8 mouse cellular contexts compared by ENCODE assay signal in genomic region chr14:41013143-41013542, GRCm38 (mm10). TPM values are rescaled to one million over a fixed set of nuclear protein-coding genes. Genes with fewer than 3 reads are reported as not detected.
DNase-seq lines count a peak whose midpoint lies in the region; ATAC-seq lines count a peak whose summit lies in the region.

No protein-coding gene starts in this region.

- ATAC-seq in lung, embryonic 16.5 days (ENCODE audit: low read depth), result no peak
- no peak for ATAC-seq in limb, embryonic 12.5 days (ENCODE audit: insufficient number of reproducible peaks, insufficient read depth, low FRiP score, low TSS enrichment, low read depth)
- ATAC-seq in neural tube, embryonic 15.5 days (ENCODE audit: low FRiP score), result no peak; the same call in 1 of the 2 replicates

- peaks cover 23% of the 10 kb centered on the region for H3K4me1 ChIP-seq in lung, embryonic 16.5 days (replicated peaks; ENCODE audit: control insufficient read depth, insufficient read depth, low read length)
- peaks cover 70% of the 10 kb centered on the region for H3K4me1 ChIP-seq in erythroblast, embryonic 14.5 days (ENCODE audit: control insufficient read depth)
- H3K4me1 ChIP-seq in limb, embryonic 12.5 days (replicated peaks), result peaks cover 9% of the 10 kb centered on the region; the same call in 1 of the 2 replicates
- H3K4me1 ChIP-seq in neural tube, embryonic 15.5 days, result peaks cover 19% of the 10 kb centered on the region

- H3K36me3 ChIP-seq in lung, embryonic 16.5 days (ENCODE audit: control insufficient read depth, insufficient read depth, low read length), result no peaks in the 10 kb centered on the region
- peaks cover 10% of the 10 kb centered on the region for H3K36me3 ChIP-seq in erythroblast, embryonic 14.5 days (ENCODE audit: control insufficient read depth)
- no peaks in the 10 kb centered on the region for H3K36me3 ChIP-seq in limb, embryonic 12.5 days
- H3K36me3 ChIP-seq in neural tube, embryonic 15.5 days, result no peaks in the 10 kb centered on the region

- no peak overlapping the region for H3K27ac ChIP-seq in lung, embryonic 16.5 days (ENCODE audit: low read length)
- H3K27ac ChIP-seq in limb, embryonic 12.5 days, result no peak overlapping the region
- peak overlapping the region; percentile 89 for H3K27ac ChIP-seq in neural tube, embryonic 15.5 days (replicated peaks)

- DNase-seq in lung, postnatal 4 days, result no peak
- DNase-seq in spleen, postnatal 14 days (ENCODE audit: low spot score in 2 of 2), result no peak
- DNase-seq in right cerebral cortex, postnatal 14 days, result no peak
- no peak for DNase-seq in adrenal gland, postnatal 14 days

- H3K4me3 ChIP-seq in lung, embryonic 16.5 days (ENCODE audit: low read length), result peak overlapping the region; percentile 66
- H3K4me3 ChIP-seq in erythroblast, embryonic 14.5 days (replicated peaks), result peak overlapping the region; percentile 69
- H3K4me3 ChIP-seq in limb, embryonic 12.5 days (replicated peaks), result peak overlapping the region; percentile 56
- H3K4me3 ChIP-seq in neural tube, embryonic 15.5 days (replicated peaks), result peak overlapping the region; percentile 74

- no peaks in the 10 kb centered on the region for H3K27me3 ChIP-seq in lung, embryonic 16.5 days (ENCODE audit: control insufficient read depth, insufficient read depth, low read depth, low read length)
- H3K27me3 ChIP-seq in erythroblast, embryonic 14.5 days (ENCODE audit: control insufficient read depth), result peaks cover 33% of the 10 kb centered on the region
- H3K27me3 ChIP-seq in limb, embryonic 12.5 days, result no peaks in the 10 kb centered on the region
- H3K27me3 ChIP-seq in neural tube, embryonic 15.5 days (replicated peaks), result no peaks in the 10 kb centered on the region

- peak overlapping the region; percentile 86 for H3K4me2 ChIP-seq in lung, embryonic 16.5 days (ENCODE audit: low read depth, low read length)
- H3K4me2 ChIP-seq in limb, embryonic 12.5 days, result peak overlapping the region; percentile 73
- H3K4me2 ChIP-seq in neural tube, embryonic 15.5 days, result peak overlapping the region; percentile 77

- H3K9me3 ChIP-seq in lung, embryonic 16.5 days (ENCODE audit: control insufficient read depth, low read length), result no peaks in the 10 kb centered on the region
- H3K9me3 ChIP-seq in erythroblast, embryonic 14.5 days (ENCODE audit: control insufficient read depth, low read length), result no peaks in the 10 kb centered on the region
- H3K9me3 ChIP-seq in limb, embryonic 12.5 days, result no peaks in the 10 kb centered on the region
- no peaks in the 10 kb centered on the region for H3K9me3 ChIP-seq in neural tube, embryonic 15.5 days (replicated peaks)

- peak overlapping the region; percentile 82 for H3K9ac ChIP-seq in lung, embryonic 16.5 days (ENCODE audit: low read length)
- H3K9ac ChIP-seq in limb, embryonic 12.5 days (replicated peaks), result peak overlapping the region; percentile 60
- peak overlapping the region; percentile 81 for H3K9ac ChIP-seq in neural tube, embryonic 15.5 days (replicated peaks)

- 8% methylated on average over 9 of the region's 9 CpGs for WGBS in lung, embryonic 16.5 days
- WGBS in limb, embryonic 12.5 days, result 23% methylated on average over 9 of the region's 9 CpGs
- 16% methylated on average over 9 of the region's 9 CpGs for WGBS in neural tube, embryonic 15.5 days

RNA-seq across cellular contexts. Expression of gene Fam213a, which starts 0.4 kb away (rescaled TPM):
- polyA plus RNA-seq in lung, embryonic 16.5 days (2015; fragmentation: Nextera tagmentation; extraction: Ambion mirVana), result 131 and 132 TPM in 2 replicates
- 8.5 and 12.2 TPM in 2 replicates for polyA plus RNA-seq in erythroblast, embryonic 14.5 days (2012)
- 35.3 and 39.4 TPM in 2 replicates for polyA plus RNA-seq in limb, embryonic 12.5 days (2016; fragmentation: Nextera tagmentation; extraction: Ambion mirVana)
- polyA plus RNA-seq in neural tube, embryonic 15.5 days (2015; fragmentation: Nextera tagmentation; extraction: Ambion mirVana), result 93.2 and 96.7 TPM in 2 replicates
- 179 and 192 TPM in 2 replicates for total RNA-seq in adrenal gland, postnatal 14 days (2021)

RNA-seq across cellular contexts. Expression of gene Tspan14, which starts 46.5 kb away (rescaled TPM):
- polyA plus RNA-seq in lung, embryonic 16.5 days (2015; fragmentation: Nextera tagmentation; extraction: Ambion mirVana), result 104 TPM in 2 replicates
- 0.27 and 0.33 TPM in 2 replicates for polyA plus RNA-seq in erythroblast, embryonic 14.5 days (2012)
- polyA plus RNA-seq in limb, embryonic 12.5 days (2016; fragmentation: Nextera tagmentation; extraction: Ambion mirVana), result 68.4 and 70.1 TPM in 2 replicates
- polyA plus RNA-seq in neural tube, embryonic 15.5 days (2015; fragmentation: Nextera tagmentation; extraction: Ambion mirVana), result 45.5 and 53.0 TPM in 2 replicates
- total RNA-seq in adrenal gland, postnatal 14 days (2021), result 43.8 and 47.6 TPM in 2 replicates

RNA-seq across cellular contexts. Expression of gene Dydc2, which starts 55.9 kb away (rescaled TPM):
- 0.70 and 0.89 TPM in 2 replicates for polyA plus RNA-seq in lung, embryonic 16.5 days (2015; fragmentation: Nextera tagmentation; extraction: Ambion mirVana)
- not detected in 2 replicates for polyA plus RNA-seq in erythroblast, embryonic 14.5 days (2012)
- polyA plus RNA-seq in limb, embryonic 12.5 days (2016; fragmentation: Nextera tagmentation; extraction: Ambion mirVana), result not detected in 2 replicates
- polyA plus RNA-seq in neural tube, embryonic 15.5 days (2015; fragmentation: Nextera tagmentation; extraction: Ambion mirVana), result 0.32 and 0.38 TPM in 2 replicates
- total RNA-seq in adrenal gland, postnatal 14 days (2021), result 0.59 and 0.64 TPM in 2 replicates

RNA-seq across cellular contexts. Expression of gene Dydc1, which starts 59.6 kb away (rescaled TPM):
- polyA plus RNA-seq in lung, embryonic 16.5 days (2015; fragmentation: Nextera tagmentation; extraction: Ambion mirVana), result 0.19 and 0.44 TPM in 2 replicates
- not detected in 2 replicates for polyA plus RNA-seq in erythroblast, embryonic 14.5 days (2012)
- polyA plus RNA-seq in limb, embryonic 12.5 days (2016; fragmentation: Nextera tagmentation; extraction: Ambion mirVana), result not detected in 2 replicates
- 0.18 TPM in 1 of 2 replicates, not detected in the other for polyA plus RNA-seq in neural tube, embryonic 15.5 days (2015; fragmentation: Nextera tagmentation; extraction: Ambion mirVana)
- not detected in 2 replicates for total RNA-seq in adrenal gland, postnatal 14 days (2021)

Comparison
In these comparisons a context has a peak if more than half of its experiments do, and no peak if none do; other contexts are left out.
1. RNA of gene Tspan14, which starts 46.5 kb away (polyA plus RNA-seq): 104 TPM in lung, embryonic 16.5 days, 68.4 to 70.1 TPM in limb, embryonic 12.5 days and 45.5 to 53.0 TPM in neural tube, embryonic 15.5 days; 0.27 to 0.33 TPM in erythroblast, embryonic 14.5 days; every median in the first group is over 10 times any median in the second.
2. Peak in every context shown above with its lines, with median percentiles within 50 percentile points of each other: H3K4me2 ChIP-seq, H3K4me3 ChIP-seq and H3K9ac ChIP-seq.